Mouse (Mus musculus): Measurements from ENCODE around the gene Col18a1. TPM values are rescaled to one million over a fixed set of nuclear protein-coding genes. Genes with fewer than 3 reads are reported as not detected.
A peak's percentile ranks its signal among the peaks of the same experiment; 100 is the strongest.

Gene Col18a1
- 1 to 10 TPM; 3.8 to 6.0 TPM for total RNA-seq (2021)
- long read RNA-seq, experiment 1, full-length matches to known transcripts, result 4 of 9 reads
- long read RNA-seq, experiment 1, partial matches to known transcripts, result 1 of 9 reads
- long read RNA-seq, experiment 1, other reads (novel, unspliced or antisense), result 4 of 9 reads
- long read RNA-seq, experiment 2, full-length matches to known transcripts, result 3 of 4 reads
- long read RNA-seq, experiment 2, partial matches to known transcripts, result 1 of 4 reads
- long read RNA-seq, experiment 2, other reads (novel, unspliced or antisense), result 0 of 4 reads

DNA sequence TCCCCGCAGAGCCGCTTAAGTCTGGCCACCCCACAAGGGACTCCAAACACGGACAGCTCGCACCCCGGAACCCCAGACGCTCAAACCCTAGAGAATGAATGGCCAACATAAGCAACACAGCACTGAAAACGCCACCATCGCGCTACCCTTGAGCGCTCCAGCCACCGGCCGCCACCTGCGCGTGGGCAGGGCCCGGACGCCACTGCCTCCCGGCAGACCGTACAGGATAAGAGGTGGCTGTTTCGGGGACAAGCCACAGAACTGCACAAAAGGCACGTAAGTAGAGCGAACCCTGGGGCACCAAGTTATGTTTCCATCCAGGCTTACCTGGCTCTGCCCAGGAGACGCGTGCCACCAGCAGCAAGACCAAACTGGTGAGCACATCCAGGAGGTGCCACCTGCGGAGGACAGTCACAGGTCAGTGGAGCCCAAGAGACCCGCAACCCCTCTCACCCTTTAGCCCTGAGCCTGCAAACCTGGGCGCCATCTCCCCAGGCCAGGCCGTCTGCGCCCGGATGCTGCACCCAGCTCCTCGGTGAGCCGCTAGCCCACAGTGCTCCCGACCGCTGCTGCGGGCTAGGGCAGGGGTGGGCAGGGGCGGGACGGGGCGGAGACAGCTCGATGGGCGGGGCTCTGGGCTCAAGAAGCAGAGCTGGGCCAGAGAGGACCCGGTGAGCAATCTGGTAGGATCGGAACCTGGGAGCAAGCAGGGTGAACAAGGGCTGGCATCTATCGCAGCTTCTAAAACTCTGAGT is at the start of gene Col18a1:
Col18a1 (minus strand) TSS at position 586 of the 755 bp plus-strand sequence.
- no peak for TF ChIP-seq CTCF (IDR thresholded peaks at IDR 0.05)
- intact Hi-C loops (cut with DNase I), result no loop called here
- H3K27ac ChIP-seq, result peak within 1 kb of the TSS; percentile 56; the same call in 1 of the 2 replicates
- DNase-seq, result peak; percentile 52
- H3K4me3 ChIP-seq, result peak within 1 kb of the TSS; percentile 65

DNA sequence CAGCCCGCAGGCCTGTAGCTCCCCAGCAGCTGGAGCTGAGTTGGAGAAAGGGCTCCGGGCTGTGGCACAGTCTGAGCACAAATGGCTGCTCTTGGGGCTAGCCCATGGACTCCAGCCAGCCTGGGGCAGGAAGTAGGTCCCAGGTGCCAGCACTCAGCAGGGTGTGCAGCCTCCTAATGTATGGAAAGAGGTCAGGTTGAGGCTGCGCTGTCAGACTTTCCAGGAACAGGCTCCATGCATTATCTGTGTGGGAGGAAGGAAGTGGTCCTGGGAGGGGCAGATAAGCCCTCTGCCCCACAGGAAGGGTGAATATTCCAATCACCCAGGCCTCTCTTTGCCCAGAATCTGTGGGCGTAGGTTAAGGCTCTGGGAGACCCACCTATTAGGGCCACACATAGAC is 49.3 kb upstream of the Col18a1 start:
- Histone ChIP-seq H3K4me3 (no peak overlapping the region), H3K27ac (no peak overlapping the region)
- intact Hi-C loops (cut with DNase I), result no loop called here
- DNase-seq, result no peak
- TF ChIP-seq CTCF (IDR thresholded peaks at IDR 0.05), result no peak

- intact Hi-C loops (cut with DNase I), result no loop called here
- Histone ChIP-seq H3K27ac (peak overlapping the region; percentile 35), H3K4me3 (no peak overlapping the region)
- DNase-seq, result no peak
- TF ChIP-seq CTCF (IDR thresholded peaks at IDR 0.05), result no peak
Observed at GRCm38 (mm10) chr10:77214586-77214985, 48.2 kb upstream of the Col18a1 start.

- DNase-seq, result no peak
- no peak overlapping the region for H3K4me3 ChIP-seq
- H3K27ac ChIP-seq, result peak overlapping the region; percentile 35; the same call in 1 of the 2 replicates
- no peak for TF ChIP-seq CTCF (IDR thresholded peaks at IDR 0.05)
- intact Hi-C loops (cut with DNase I), result no loop called here
Observed at GRCm38 (mm10) chr10:77213483-77213882, 47.1 kb upstream of the Col18a1 start.

- Histone ChIP-seq H3K27ac (peak overlapping the region; percentile 28), H3K4me3 (no peak overlapping the region)
- TF ChIP-seq CTCF (IDR thresholded peaks at IDR 0.05), result no peak
- DNase-seq, result no peak
- intact Hi-C loops (cut with DNase I), result no loop called here
Observed at GRCm38 (mm10) chr10:77212354-77213120, 46.2 kb upstream of the Col18a1 start.

DNA sequence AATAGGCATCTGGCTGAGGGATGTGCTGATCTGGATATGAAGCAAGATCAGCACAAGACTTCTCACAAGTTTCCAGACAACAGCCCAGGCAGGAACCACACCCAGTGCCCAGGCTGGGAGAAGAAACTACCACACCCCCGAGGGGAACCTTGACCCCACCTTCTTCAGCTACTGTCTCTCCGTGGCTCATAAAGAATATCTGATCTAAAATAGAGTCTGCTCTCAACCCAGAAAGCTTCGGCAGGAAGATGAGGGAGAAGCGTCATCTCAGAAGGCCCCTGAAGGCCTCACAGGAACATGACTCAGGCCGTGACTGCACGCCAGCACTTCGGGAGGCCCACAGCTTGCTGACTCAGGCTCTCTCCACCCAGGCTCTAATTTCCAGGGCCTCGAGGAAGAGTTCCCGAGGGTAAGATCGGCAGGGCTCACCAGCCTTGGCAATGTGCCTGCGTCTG is 44.8 kb upstream of the Col18a1 start:
- intact Hi-C loops (cut with DNase I), result no loop called here
- no peak overlapping the region for H3K4me3 ChIP-seq
- peak overlapping the region; percentile 65 for H3K27ac ChIP-seq
- DNase-seq, result peak; percentile 89
- no peak for TF ChIP-seq CTCF (IDR thresholded peaks at IDR 0.05)

GRCm38 (mm10) chr10:77210666-77211065 is 44.3 kb upstream of the Col18a1 start:
- H3K4me3 ChIP-seq, result no peak overlapping the region
- H3K27ac ChIP-seq, result peak overlapping the region; percentile 65
- TF ChIP-seq CTCF (IDR thresholded peaks at IDR 0.05), result no peak
- intact Hi-C loops (cut with DNase I), result no loop called here
- DNase-seq, result no peak

DNA sequence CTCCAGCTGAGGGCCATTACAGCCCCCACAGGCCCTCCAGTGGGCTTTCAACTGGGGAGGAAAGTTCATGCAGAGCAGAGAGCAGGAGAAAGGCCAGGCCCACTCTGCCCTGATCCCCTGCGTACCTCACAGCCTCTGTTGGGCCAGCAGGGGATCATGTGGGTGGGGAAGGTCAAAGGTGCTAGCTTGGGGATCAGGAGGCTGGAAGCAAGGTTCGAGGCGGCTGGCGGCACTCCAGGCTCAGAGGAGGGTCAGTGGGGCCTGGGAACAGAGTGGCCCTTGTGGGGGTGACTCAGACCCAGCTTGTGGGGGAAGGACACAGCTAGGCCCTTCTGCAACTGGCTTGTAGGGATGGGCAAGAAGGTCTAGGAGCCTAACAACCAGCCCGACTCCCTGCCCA is 42.9 kb upstream of the Col18a1 start:
- H3K4me3 ChIP-seq, result no peak overlapping the region
- TF ChIP-seq CTCF (IDR thresholded peaks at IDR 0.05), result no peak
- intact Hi-C loops (cut with DNase I), result loop anchor here (5.0 kb wide), 1 partner anchor 43 kb away; no protein-coding TSS in a partner anchor
- H3K27ac ChIP-seq, result no peak overlapping the region; the same call in 1 of the 2 replicates
- DNase-seq, result peak; percentile 36

DNA sequence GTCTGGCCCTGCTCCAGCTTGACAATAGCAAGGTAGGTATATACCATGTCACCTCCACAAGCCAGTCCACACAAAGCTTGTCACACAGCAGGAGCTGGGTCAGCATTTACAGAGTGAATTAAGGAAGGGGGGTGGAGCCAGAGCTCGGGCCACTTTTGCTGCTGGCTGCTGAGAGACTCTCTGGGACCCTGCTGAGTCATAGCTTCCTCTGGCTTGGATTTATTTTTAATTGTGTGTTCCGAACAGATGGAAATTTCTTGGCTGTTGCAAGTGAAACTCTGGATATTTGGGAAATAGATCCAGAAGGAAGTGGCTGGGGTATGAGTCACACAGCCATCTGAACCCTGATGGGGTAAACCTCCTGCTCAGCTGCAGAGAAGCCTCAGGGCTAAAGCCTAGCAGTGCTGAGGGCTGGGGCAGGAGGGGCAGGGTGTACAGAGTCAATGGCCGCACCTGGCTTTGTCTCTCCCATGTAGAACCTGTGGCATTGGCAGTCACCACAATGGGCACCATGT is 40.3 kb upstream of the Col18a1 start:
- intact Hi-C loops (cut with DNase I), result loop anchor here (5.0 kb wide), 1 partner anchor 46 kb away; no protein-coding TSS in a partner anchor
- no peak overlapping the region for H3K4me3 ChIP-seq
- no peak for TF ChIP-seq CTCF (IDR thresholded peaks at IDR 0.05)
- DNase-seq, result peak; percentile 67
- peak overlapping the region; percentile 73 for H3K27ac ChIP-seq

DNA sequence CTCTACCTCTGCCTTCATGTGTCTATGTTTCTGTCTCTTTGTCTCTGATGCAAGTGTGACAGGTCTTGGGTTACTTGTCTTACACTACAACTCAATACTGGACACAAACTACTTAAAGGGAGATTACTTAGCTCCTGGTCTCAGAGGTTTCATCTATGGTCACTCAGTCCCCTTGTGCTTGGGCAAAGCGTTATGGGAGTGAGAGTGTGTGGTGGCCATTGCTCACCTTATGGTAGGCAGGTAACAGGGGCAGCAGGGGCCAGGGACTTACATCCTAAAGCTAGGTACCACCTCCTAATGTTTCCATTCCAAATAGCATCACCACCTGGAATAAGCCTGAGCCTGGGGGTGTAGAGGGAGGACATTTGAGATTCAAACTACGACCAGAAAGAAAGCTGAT is 39.8 kb upstream of the Col18a1 start:
- intact Hi-C loops (cut with DNase I), result loop anchor here (5.0 kb wide), 1 partner anchor 46 kb away; no protein-coding TSS in a partner anchor
- no peak for DNase-seq
- TF ChIP-seq CTCF (IDR thresholded peaks at IDR 0.05), result no peak
- Histone ChIP-seq H3K4me3 (no peak overlapping the region), H3K27ac (peak overlapping the region; percentile 51)

DNA sequence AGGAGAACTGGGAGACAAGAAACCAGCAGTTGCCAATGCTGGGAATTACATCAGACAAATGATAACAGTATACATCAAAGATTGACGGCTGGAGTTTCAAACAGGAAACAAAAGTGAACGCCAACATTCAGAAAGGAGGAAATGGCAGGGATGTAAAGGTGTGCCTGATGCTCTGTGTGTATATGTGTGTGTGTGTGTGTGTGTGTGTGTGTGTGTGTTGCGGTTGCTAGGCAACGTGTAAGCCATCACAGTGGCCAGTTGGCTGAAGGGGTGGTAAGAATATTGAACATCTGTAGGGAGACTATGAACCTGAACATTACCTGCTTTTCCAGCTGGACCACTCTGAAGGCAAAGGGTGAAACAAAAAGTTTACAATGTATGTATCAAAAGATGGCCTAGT is 37.6 kb upstream of the Col18a1 start:
- H3K4me3 ChIP-seq, result no peak overlapping the region
- H3K27ac ChIP-seq, result no peak overlapping the region
- TF ChIP-seq CTCF (IDR thresholded peaks at IDR 0.05), result no peak
- DNase-seq, result no peak
- intact Hi-C loops (cut with DNase I), result no loop called here

DNA sequence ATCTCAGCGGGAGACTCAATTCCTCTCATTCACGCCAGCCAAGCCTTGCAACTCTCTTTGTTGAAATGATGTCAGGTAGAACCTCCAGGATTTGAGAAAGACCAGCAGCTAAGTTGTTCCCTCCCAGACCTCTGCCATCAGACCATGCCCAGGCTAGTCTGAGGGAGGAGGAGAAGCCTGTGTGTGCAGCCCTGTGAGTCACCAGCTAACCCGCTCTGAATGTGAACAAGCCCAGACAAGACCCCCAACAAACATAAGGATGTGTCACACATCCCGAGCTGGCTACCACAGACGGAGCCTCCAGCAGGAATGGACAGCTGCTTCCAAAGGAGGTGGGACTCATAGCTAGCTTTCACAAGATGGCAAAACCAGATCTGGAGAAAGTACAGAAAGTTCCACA is 35.6 kb upstream of the Col18a1 start:
- TF ChIP-seq CTCF (IDR thresholded peaks at IDR 0.05), result no peak
- intact Hi-C loops (cut with DNase I), result no loop called here
- no peak overlapping the region for H3K27ac ChIP-seq
- H3K4me3 ChIP-seq, result no peak overlapping the region
- no peak for DNase-seq
